Mouse (Mus musculus): Measurements from ENCODE around the gene Kmt2b. TPM values are rescaled to one million over a fixed set of nuclear protein-coding genes. Genes with fewer than 3 reads are reported as not detected.

Kmt2b gene
- polyA plus RNA-seq, 1 experiment from 2014 or later: 3.3 TPM

GRCm38 (mm10) chr7:30572389-30572788, 16.1 kb downstream of the Kmt2b start:
- no peak for ATAC-seq (ENCODE audit: low FRiP score, low TSS enrichment)
- DNase-seq (ENCODE audit: low spot score): no peak
- no peak overlapping the region for H3K27ac ChIP-seq (replicated peaks)
- no peak overlapping the region for H3K4me3 ChIP-seq (ENCODE audit: low read depth, low read length)
- H3K4me2 ChIP-seq (replicated peaks; ENCODE audit: low read depth): no peak overlapping the region
- H3K9me3 ChIP-seq (ENCODE audit: control insufficient read depth, low read length): no peaks in the 10 kb centered on the region
- TF ChIP-seq EP300 (optimal IDR thresholded peaks at IDR 0.05): no peak
- no peak for TF ChIP-seq CTCF (IDR thresholded peaks at IDR 0.05; ENCODE audit: low read depth)
- H3K9ac ChIP-seq (ENCODE audit: low read length): no peak overlapping the region
- no peaks in the 10 kb centered on the region for H3K27me3 ChIP-seq (ENCODE audit: control insufficient read depth, insufficient read depth, low read length)
- peaks cover 68% of the 10 kb centered on the region for H3K36me3 ChIP-seq (ENCODE audit: control insufficient read depth, insufficient read depth, low read length)
- no peaks in the 10 kb centered on the region for H3K4me1 ChIP-seq (replicated peaks; ENCODE audit: control insufficient read depth, insufficient read depth)
- WGBS: 89% methylated on average over 5 of the region's 5 CpGs

DNA sequence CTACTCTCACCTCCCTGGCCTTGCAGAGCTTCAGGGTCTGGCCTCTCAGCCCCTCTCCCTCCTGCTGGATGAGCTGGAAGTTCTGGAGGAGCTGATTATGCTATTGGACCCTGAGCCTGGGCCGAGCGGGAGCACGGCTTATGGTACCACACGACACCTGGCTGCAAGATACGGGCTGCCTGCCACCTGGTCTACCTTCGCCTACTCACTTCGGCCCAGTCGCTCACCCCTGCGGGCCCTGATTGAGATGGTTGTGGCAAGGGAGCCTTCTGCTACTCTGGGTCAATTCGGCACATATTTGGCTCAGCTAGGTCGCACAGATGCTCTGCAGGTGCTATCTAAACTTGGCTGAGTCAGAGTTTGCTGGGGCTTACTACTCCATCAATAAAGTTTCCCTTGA, 21.0 kb downstream of the Kmt2b start:
- DNase-seq (ENCODE audit: low spot score) (no peak), ATAC-seq (ENCODE audit: low FRiP score, low TSS enrichment) (no peak)
- Histone ChIP-seq H3K27me3 (ENCODE audit: control insufficient read depth, insufficient read depth, low read length) (no peaks in the 10 kb centered on the region), H3K4me1 (replicated peaks; ENCODE audit: control insufficient read depth, insufficient read depth) (0 out of 2 replicates have a peak, but pooled peaks cover 3% of the 10 kb centered on the region), H3K9me3 (ENCODE audit: control insufficient read depth, low read length) (no peaks in the 10 kb centered on the region), H3K36me3 (ENCODE audit: control insufficient read depth, insufficient read depth, low read length) (peaks cover 39% of the 10 kb centered on the region), H3K4me3 (ENCODE audit: low read depth, low read length) (no peak overlapping the region), H3K27ac (replicated peaks) (no peak overlapping the region), H3K4me2 (replicated peaks; ENCODE audit: low read depth) (no peak overlapping the region), H3K9ac (ENCODE audit: low read length) (no peak overlapping the region)
- TF ChIP-seq EP300 (optimal IDR thresholded peaks at IDR 0.05) (no peak), CTCF (IDR thresholded peaks at IDR 0.05; ENCODE audit: low read depth) (no peak)
- 89% methylated on average over 11 of the region's 11 CpGs for WGBS

DNA sequence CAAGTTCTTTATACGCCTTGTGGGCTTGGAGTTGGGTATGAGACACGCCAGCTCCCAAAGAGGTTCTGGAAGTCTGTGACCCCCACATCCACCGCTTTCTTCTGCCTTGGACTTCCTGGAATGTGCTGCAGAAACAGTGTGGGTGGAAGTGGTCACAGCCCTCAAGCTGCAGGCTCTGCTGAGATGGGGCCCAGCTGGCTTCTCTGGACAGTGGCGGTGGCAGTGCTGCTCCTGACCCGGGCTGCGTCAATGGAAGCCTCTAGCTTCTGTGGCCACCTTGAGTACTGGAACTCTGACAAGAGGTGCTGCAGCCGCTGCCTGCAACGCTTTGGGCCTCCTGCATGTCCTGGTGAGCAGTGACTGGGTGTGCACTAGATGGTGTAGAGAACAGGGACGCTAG, 22.5 kb downstream of the Kmt2b start:
- ATAC-seq (ENCODE audit: low FRiP score, low TSS enrichment): no peak
- WGBS: 81% methylated on average over 9 of the region's 9 CpGs
- H3K4me3 ChIP-seq (ENCODE audit: low read depth, low read length): no peak overlapping the region

GRCm38 (mm10) chr7:30564970-30565571, 23.5 kb downstream of the Kmt2b start, which contains the start of gene Igflr1:
Gene Igflr1 (plus strand): TSS chr7:30565427.
- Histone ChIP-seq H3K4me2 (replicated peaks; ENCODE audit: low read depth) (no peak within 1 kb of the TSS), H3K27ac (replicated peaks) (no peak within 1 kb of the TSS), H3K27me3 (ENCODE audit: control insufficient read depth, insufficient read depth, low read length) (no peaks in the 10 kb centered on the region), H3K4me1 (replicated peaks; ENCODE audit: control insufficient read depth, insufficient read depth) (0 out of 2 replicates have a peak, but pooled peaks cover 3% of the 10 kb centered on the region), H3K36me3 (ENCODE audit: control insufficient read depth, insufficient read depth, low read length) (peaks cover 22% of the 10 kb centered on the region), H3K4me3 (ENCODE audit: low read depth, low read length) (no peak within 1 kb of the TSS), H3K9me3 (ENCODE audit: control insufficient read depth, low read length) (no peaks in the 10 kb centered on the region), H3K9ac (ENCODE audit: low read length) (no peak within 1 kb of the TSS)
- no peak for DNase-seq (ENCODE audit: low spot score)
- 91% methylated on average over 12 of the region's 12 CpGs for WGBS
- ATAC-seq (ENCODE audit: low FRiP score, low TSS enrichment): no peak
- TF ChIP-seq CTCF (IDR thresholded peaks at IDR 0.05; ENCODE audit: low read depth): no peak
- no peak for TF ChIP-seq EP300 (optimal IDR thresholded peaks at IDR 0.05)

More for the DNA sequence above, 22.5 kb downstream of the Kmt2b start:
- Histone ChIP-seq H3K27ac (replicated peaks) (no peak overlapping the region), H3K36me3 (ENCODE audit: control insufficient read depth, insufficient read depth, low read length) (peaks cover 32% of the 10 kb centered on the region), H3K9ac (ENCODE audit: low read length) (no peak overlapping the region), H3K4me2 (replicated peaks; ENCODE audit: low read depth) (no peak overlapping the region), H3K4me1 (replicated peaks; ENCODE audit: control insufficient read depth, insufficient read depth) (0 out of 2 replicates have a peak, but pooled peaks cover 3% of the 10 kb centered on the region), H3K9me3 (ENCODE audit: control insufficient read depth, low read length) (no peaks in the 10 kb centered on the region), H3K27me3 (ENCODE audit: control insufficient read depth, insufficient read depth, low read length) (no peaks in the 10 kb centered on the region)
- no peak for TF ChIP-seq EP300 (optimal IDR thresholded peaks at IDR 0.05)
- TF ChIP-seq CTCF (IDR thresholded peaks at IDR 0.05; ENCODE audit: low read depth): no peak
- DNase-seq (ENCODE audit: low spot score): no peak

- no peak for ATAC-seq (ENCODE audit: low FRiP score, low TSS enrichment)
- Histone ChIP-seq H3K27ac (replicated peaks) (peak overlapping the region; percentile 91), H3K9me3 (ENCODE audit: control insufficient read depth, low read length) (no peaks in the 10 kb centered on the region), H3K9ac (ENCODE audit: low read length) (peak overlapping the region; percentile 64; the same call in 1 of the 2 replicates), H3K36me3 (ENCODE audit: control insufficient read depth, insufficient read depth, low read length) (peaks cover 19% of the 10 kb centered on the region), H3K4me1 (replicated peaks; ENCODE audit: control insufficient read depth, insufficient read depth) (0 out of 2 replicates have a peak, but pooled peaks cover 3% of the 10 kb centered on the region), H3K27me3 (ENCODE audit: control insufficient read depth, insufficient read depth, low read length) (no peaks in the 10 kb centered on the region), H3K4me3 (ENCODE audit: low read depth, low read length) (peak overlapping the region; percentile 58), H3K4me2 (replicated peaks; ENCODE audit: low read depth) (peak overlapping the region; percentile 56)
- TF ChIP-seq CTCF (IDR thresholded peaks at IDR 0.05; ENCODE audit: low read depth): no peak
- no peak for TF ChIP-seq EP300 (optimal IDR thresholded peaks at IDR 0.05)
- 14% methylated on average over 6 of the region's 6 CpGs for WGBS
- DNase-seq (ENCODE audit: low spot score): no peak
These were observed 24.6 kb downstream of the Kmt2b start for GRCm38 (mm10) chr7:30563906-30564280.
